Mouse (Mus musculus) stomach, postnatal 0 days (tissue): ENCODE results near the gene Ern1.

ENCODE experiments used
- CTCF ChIP-seq: IDR thresholded peaks from 2 replicates; pipeline ENCODE4 v1.5.1; 2016; ENCODE audit warnings: antibody characterized with exemption, low read depth, mild to moderate bottlenecking, moderate library complexity
- EP300 ChIP-seq: optimal IDR thresholded peaks from 2 replicates; pipeline ENCODE3; 2016; ENCODE audit warnings: antibody characterized with exemption

DNA sequence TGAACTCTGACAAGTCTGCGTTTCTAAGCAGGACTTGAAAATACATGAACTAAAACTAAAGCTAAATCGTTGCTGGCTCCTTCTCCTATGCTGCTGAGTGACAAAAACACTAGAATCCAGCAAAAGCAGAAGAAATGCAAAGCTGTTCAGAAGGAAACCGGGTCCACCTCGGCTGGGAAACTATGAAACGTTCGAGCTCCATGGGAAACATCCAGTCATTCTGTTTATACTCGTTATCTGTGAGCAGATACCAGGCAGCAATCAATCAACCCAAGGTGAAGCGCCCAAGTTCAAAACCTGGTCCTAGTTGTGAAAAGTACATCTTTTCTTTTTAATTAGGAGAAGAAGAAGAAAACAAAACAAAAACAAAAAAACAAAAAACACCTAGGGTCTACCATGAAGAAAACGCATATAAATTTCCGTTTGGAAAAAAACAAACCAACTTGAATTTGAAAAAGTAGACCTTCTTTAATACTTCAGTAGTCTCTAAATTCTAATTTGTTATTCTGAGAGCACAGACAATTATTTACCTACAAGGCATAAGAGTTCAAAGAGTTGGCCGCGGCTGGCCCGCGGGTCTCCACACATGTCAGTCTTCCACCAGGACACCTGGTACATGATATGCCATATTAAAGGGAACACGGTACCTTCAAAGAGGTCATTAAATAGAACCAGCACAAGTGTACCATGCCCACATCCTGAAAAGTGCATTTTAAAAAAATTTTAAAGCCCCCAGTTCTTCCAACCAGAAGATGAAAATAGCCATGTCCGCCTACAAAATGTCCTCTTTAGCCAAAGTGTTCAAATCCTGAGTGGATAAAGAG lies 1.4 kb downstream of the Ern1 start:
- TF ChIP-seq CTCF (no peak), EP300 (no peak)
